Mouse (Mus musculus): ENCODE measurements around the gene Atg7. TPM values are rescaled to one million over a fixed set of nuclear protein-coding genes. Genes with fewer than 3 reads are reported as not detected.
"Not testable (repeated sequence)": the region's sequence is repeated elsewhere in the genome, so short reads cannot be mapped to it uniquely, and the experiment has no call there.

Gene Atg7
- total RNA-seq (2022), result 10 to 100 TPM; 27.3 to 35.2 (median 27.5) TPM

GRCm38 (mm10) chr6:114642601-114643528 is at the start of gene Atg7:
Gene Atg7 (plus strand): TSS chr6:114643097.
- peak; percentile 86 to 91 for DNase-seq (ENCODE audit: low spot score in 2 of 2)

GRCm38 (mm10) chr6:114614076-114614475 is 28.8 kb upstream of the Atg7 start:
- DNase-seq (ENCODE audit: low spot score in 2 of 2), result peak; percentile 40 to 68

- DNase-seq (ENCODE audit: low spot score in 2 of 2), result not testable (repeated sequence)
Measured at GRCm38 (mm10) chr6:114633886-114634285, 9.0 kb upstream of the Atg7 start.

- no peak for DNase-seq (ENCODE audit: low spot score in 2 of 2)
Measured at GRCm38 (mm10) chr6:114643716-114644115, 819 bp downstream of the Atg7 start.

- DNase-seq (ENCODE audit: low spot score in 2 of 2), result no peak
Measured at GRCm38 (mm10) chr6:114644531-114644930, 1.6 kb downstream of the Atg7 start.

GRCm38 (mm10) chr6:114646201-114646600 is 3.3 kb downstream of the Atg7 start:
- no peak for DNase-seq (ENCODE audit: low spot score in 2 of 2)

- DNase-seq (ENCODE audit: low spot score in 2 of 2), result no peak
Measured at GRCm38 (mm10) chr6:114647011-114647410, 4.1 kb downstream of the Atg7 start.

GRCm38 (mm10) chr6:114648352-114649030 is 5.6 kb downstream of the Atg7 start:
- no peak for DNase-seq (ENCODE audit: low spot score in 2 of 2)

GRCm38 (mm10) chr6:114652209-114652608 is 9.3 kb downstream of the Atg7 start:
- DNase-seq (ENCODE audit: low spot score in 2 of 2), result no peak

GRCm38 (mm10) chr6:114656826-114657600 is 14.1 kb downstream of the Atg7 start:
- DNase-seq (ENCODE audit: low spot score in 2 of 2), result no peak

GRCm38 (mm10) chr6:114657807-114658206 is 14.9 kb downstream of the Atg7 start:
- no peak for DNase-seq (ENCODE audit: low spot score in 2 of 2)

GRCm38 (mm10) chr6:114659278-114659991 is 16.5 kb downstream of the Atg7 start:
- no peak for DNase-seq (ENCODE audit: low spot score in 2 of 2)

GRCm38 (mm10) chr6:114659992-114660800 is 17.3 kb downstream of the Atg7 start:
- DNase-seq (ENCODE audit: low spot score in 2 of 2), result no peak

- DNase-seq (ENCODE audit: low spot score in 2 of 2), result no peak
Measured at GRCm38 (mm10) chr6:114663707-114664106, 20.8 kb downstream of the Atg7 start.

- DNase-seq (ENCODE audit: low spot score in 2 of 2), result no peak
Measured at GRCm38 (mm10) chr6:114664716-114665115, 21.8 kb downstream of the Atg7 start.

GRCm38 (mm10) chr6:114667518-114667917 is 24.6 kb downstream of the Atg7 start:
- no peak for DNase-seq (ENCODE audit: low spot score in 2 of 2)

GRCm38 (mm10) chr6:114674771-114675170 is 31.9 kb downstream of the Atg7 start:
- DNase-seq (ENCODE audit: low spot score in 2 of 2), result no peak

GRCm38 (mm10) chr6:114676091-114676490 is 33.2 kb downstream of the Atg7 start:
- no peak for DNase-seq (ENCODE audit: low spot score in 2 of 2)

- DNase-seq (ENCODE audit: low spot score in 2 of 2), result no peak
Measured at GRCm38 (mm10) chr6:114682092-114682711, 39.3 kb downstream of the Atg7 start.

GRCm38 (mm10) chr6:114683741-114684140 is 40.8 kb downstream of the Atg7 start:
- DNase-seq (ENCODE audit: low spot score in 2 of 2), result no peak
